Mouse (Mus musculus): ENCODE measurements around the gene Slc6a2. TPM values are rescaled to one million over a fixed set of nuclear protein-coding genes. Genes with fewer than 3 reads are reported as not detected.
A peak's percentile ranks its signal among the peaks of the same experiment; 100 is the strongest.

Slc6a2 gene
- total RNA-seq (2015; ENCODE audit: low replicate concordance) (not detected in 2 replicates), total RNA-seq (2017; ENCODE audit: low replicate concordance) (not detected in 2 replicates)

DNA sequence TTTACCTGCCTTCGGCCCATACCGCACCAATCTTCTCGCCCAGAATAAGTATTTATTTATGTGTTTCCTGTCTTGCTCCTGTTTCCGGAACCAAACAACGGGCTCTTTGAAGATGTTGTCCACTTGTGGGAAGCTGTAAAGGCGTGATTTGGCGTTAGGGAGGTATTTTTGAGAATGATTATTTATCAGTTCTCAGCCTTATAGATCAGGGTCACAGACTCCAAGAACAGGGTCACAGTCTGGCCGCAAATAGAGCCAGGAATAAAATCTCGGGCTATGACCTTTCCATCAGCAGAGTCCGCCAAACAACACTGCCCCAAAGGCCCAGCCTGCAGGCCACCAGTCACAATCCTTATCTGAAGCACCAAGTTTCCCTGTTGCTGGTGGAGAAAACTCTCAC is at the start of gene Slc6a2:
Slc6a2 (plus strand) TSS at position 301 of the 400 bp plus-strand sequence.
- ATAC-seq (replicated peaks; ENCODE audit: low FRiP score, poor library complexity, severe bottlenecking): no peak

DNA sequence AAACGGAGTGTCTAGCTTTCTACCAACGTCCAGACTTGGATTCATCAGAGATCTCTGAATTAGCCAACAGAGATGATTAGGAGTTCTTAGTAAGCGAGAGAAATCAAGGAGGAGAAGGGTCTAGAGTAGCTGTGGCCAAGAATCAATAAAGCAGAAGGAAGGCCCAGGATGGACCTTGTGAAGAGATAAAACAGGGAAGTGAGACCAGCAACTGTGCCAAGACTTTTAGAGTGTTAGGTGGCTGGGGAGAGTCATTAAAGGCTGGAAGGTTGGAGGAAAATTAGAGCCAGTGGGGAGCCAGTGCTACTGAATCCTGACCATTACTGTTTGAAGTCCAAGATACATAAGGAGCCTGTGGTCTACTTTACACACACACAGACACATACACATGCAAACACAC is 48.4 kb upstream of the Slc6a2 start:
- ATAC-seq (replicated peaks; ENCODE audit: low FRiP score, poor library complexity, severe bottlenecking): no peak

DNA sequence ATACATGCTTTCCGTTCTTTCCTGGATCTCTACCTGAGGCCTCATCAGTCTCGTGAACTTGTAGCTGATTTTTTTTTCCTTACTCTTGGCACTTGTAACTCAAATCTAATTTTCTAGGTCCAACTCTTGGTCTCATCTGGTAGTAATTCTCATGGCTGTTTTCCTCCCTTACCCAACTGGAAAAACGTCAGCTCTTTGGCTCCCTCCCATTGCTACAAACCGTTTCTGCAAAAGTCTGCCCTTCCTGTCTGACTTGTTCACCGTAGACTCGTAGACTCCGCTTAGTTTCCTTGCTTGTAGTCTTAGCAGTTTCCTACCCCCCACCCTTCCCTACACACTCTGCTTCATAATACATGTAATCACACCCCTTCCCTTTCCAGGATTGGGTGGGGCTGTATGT is 46.5 kb upstream of the Slc6a2 start:
- no peak for ATAC-seq (replicated peaks; ENCODE audit: low FRiP score, poor library complexity, severe bottlenecking)

DNA sequence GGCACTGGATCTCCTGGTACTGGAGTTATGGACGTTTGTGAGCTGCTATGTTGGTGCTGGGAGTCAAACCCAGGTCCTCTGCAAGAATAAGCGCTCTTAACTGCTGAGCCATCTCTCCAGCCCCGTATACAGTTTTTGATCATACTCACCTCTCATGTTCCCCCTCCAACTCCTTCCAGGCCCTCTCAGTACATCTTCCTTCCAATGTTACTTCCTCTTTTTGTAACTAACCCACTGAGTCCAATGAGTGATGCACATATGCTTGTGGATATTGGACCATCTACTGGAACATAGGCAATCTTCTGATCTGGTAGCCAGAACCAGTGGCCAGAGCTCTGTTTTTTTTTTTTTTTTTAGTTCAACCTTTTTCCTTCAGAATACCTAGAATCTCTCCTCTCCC is 43.8 kb upstream of the Slc6a2 start:
- no peak for ATAC-seq (replicated peaks; ENCODE audit: low FRiP score, poor library complexity, severe bottlenecking)

DNA sequence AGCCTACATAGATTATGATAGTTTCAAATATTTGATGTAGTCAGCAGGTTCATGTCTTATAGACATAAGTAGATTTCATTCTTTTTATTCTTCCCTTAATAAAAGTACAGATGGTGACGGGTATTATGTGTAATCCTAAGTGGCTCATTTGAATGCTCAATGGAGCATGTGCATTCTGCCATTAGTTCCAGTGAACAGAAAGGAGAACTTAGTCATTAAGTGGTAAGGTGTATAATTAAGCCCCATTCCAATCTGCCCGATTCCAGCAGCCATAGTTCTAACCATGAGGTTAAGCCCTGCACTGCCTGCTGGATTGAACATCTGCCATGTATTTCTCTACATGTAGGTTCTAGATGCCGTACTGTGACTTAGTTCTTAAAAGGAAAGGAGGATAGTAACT is 38.1 kb upstream of the Slc6a2 start:
- ATAC-seq (replicated peaks; ENCODE audit: low FRiP score, poor library complexity, severe bottlenecking): no peak

DNA sequence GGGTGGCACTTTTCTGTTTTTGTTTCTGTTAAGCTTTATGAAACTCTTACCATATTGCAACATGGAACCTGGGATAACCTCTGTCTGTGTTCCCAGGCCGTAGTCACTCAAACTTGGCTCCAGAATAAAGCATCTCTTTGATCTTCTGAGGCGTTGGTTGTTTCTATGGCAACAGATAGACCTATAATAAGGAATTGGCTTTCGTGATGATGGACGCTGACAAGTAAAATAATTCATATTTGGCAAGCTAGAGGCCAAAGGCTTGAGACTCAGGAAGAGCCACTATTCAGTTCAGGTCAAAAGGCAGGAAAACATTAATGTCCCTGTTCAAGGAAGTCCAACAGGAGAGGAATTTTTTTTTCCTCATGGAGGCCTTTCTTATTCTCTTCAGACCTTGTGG is 30.9 kb upstream of the Slc6a2 start:
- ATAC-seq (replicated peaks; ENCODE audit: low FRiP score, poor library complexity, severe bottlenecking): no peak

DNA sequence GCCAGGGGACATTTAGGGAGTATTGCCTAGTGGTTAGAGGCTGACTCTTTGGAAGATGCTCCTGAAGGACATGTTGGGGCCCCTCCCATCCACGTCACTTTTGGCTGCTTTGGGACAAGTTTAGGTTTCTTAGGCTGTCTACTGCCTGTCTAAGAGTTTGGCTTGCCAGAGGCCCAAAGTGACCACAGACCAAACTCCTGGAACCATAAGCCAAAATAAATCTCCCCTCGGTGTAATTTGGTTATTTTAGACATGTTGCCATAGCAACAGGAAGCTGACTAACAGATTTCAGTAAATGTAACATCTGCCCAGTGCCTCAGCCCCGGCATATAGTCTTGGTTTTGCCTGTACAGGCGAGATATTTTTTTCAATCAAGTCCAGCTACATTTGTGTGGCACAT is 21.8 kb upstream of the Slc6a2 start:
- no peak for ATAC-seq (replicated peaks; ENCODE audit: low FRiP score, poor library complexity, severe bottlenecking)

DNA sequence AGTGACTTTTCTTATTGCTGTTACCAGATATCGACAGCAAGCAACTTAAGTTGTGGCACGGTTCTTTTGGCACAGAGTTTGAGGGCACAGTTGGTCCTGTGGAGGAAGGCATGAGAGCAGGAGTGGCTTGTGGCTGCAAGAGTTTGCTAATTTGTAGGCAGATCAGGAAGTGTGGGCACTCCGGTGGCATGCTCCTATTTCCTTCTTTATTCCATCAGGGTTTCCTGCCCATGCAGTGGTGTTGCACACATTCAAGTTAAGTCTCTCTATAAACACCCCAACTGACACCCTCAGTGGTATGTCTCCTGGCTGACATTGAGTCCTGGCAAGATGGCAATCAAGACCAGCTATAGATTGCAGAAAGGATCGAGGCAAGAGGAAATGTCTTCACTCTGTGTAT is 10.8 kb upstream of the Slc6a2 start:
- ATAC-seq (replicated peaks; ENCODE audit: low FRiP score, poor library complexity, severe bottlenecking): no peak

DNA sequence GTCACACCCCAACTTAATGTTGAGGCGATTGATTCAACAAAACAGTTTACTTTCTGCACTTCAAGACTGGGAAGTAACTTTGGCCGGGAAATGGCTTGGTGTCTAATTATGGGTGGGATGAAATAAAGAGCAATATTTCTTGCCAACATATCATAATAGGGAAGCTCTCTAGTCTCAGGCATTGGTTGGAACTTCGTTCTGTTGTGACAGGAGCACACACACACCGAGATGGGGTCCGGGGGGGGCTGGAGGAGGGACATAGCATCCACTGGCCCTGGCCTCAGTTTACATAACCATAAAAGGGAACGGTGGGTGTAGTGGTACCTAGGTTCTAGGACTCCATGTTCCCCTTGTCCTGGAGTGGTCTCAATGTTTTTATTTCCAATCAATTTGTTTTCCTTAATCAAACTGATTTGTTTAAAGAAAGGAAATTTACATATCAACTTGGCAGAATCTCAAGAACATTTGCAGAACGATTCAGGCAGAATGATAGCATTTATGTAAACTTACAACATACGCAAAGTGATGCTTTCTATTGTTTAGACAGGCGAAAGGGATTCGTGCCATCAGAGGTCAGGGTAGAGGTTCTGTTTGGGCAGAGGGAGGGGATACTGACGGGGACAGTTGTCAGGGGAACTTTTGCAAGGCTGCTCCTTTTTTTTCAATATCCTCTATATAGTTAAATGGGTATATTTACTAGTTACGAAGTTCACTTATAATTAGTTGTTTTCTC is 9.1 kb upstream of the Slc6a2 start:
- ATAC-seq (replicated peaks; ENCODE audit: low FRiP score, poor library complexity, severe bottlenecking): no peak

DNA sequence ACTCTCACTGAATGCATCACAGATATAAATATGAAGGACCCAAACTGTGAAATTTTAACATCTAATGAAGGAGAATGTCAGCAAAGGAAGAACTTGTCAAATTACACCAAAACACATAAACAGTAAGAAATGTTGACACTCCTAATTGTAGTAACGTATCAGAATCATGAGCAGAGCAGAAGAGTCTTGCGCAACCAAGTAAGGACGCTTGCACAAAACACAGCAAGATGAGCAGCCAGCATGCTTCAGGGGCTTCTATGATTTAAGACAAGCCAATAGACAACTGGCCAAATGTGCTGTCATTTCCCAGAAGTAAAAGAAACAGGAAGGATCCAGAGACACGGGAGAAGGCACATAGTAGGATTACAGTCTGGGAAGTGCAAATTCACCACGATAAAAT is 5.8 kb upstream of the Slc6a2 start:
- no peak for ATAC-seq (replicated peaks; ENCODE audit: low FRiP score, poor library complexity, severe bottlenecking)

DNA sequence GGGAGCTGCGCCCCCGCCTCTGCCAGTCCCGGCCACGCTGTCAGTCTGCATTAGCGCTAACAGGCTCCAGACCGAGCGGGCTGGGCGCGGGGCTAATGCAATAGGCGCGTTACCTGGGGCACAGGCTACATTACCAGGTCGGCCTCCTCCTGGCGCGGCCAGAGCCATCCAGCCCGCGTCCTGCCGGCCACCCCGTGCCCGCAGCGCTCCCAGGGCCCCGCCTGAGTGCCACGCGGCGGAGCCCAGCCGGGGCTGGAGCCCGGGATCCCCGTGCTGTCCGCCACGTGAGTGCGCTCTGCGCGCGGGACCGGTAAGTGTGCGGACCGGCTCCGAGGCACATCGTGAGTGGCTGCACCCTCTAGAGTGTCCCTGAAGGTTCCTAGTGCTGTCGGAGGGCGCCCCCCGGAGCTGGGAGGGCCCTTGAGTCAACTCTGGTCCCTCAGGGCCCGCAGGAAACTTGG is 602 bp downstream of the Slc6a2 start:
- no peak for ATAC-seq (replicated peaks; ENCODE audit: low FRiP score, poor library complexity, severe bottlenecking)

DNA sequence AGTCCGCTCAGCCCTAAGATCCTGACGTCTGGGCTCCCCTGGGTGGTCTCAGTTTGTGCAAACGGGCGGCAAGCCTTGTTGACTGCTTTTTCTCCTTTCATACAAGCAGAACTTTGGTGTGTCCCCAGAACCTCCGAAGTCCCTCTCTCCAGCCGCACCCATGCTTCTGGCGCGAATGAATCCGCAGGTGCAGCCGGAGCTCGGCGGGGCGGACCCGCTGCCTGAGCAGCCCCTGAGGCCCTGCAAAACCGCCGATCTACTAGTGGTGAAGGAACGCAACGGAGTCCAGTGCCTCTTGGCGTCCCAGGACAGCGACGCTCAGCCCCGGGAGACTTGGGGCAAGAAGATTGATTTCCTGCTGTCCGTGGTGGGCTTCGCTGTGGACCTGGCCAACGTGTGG is 1.2 kb downstream of the Slc6a2 start:
- ATAC-seq (replicated peaks; ENCODE audit: low FRiP score, poor library complexity, severe bottlenecking): no peak

DNA sequence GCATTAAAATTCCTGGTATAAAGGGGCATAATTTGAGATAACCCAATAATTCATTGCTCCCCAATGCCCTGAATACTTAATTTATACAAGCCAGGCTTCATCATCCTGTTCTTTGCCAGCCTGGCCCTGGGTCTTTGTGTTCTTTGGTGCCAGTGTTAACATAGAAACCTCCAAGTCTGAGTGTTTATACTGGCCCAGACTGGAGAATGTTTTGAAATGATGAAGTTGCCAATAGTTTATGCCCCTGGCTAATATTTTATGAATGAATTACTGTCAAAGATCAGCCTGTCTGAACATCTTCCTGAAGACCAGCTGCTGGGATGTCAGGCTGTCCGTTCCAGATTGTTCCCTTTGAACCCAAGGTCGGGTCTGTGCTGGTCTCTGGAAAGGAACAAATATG is 4.7 kb downstream of the Slc6a2 start:
- ATAC-seq (replicated peaks; ENCODE audit: low FRiP score, poor library complexity, severe bottlenecking): no peak

DNA sequence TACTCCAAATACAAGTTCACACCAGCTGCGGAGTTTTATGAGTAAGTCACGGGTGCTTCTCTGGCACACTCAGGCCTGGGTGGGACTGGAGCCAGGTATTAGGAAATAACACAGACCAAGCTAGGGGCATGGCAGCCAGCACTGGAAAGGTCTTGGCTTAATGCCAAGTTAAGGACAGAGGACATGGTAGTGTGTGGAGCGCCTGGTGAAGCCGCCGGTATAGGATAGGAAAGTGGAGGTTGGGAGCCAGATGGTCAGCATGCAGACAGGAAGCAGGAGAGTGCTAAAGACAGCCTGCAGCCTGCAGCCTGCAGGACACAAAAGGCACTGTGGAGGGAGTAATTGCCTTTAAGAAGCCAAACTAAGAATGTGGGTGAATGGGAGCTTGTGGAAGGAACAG is 13.1 kb downstream of the Slc6a2 start:
- ATAC-seq (replicated peaks; ENCODE audit: low FRiP score, poor library complexity, severe bottlenecking): no peak

DNA sequence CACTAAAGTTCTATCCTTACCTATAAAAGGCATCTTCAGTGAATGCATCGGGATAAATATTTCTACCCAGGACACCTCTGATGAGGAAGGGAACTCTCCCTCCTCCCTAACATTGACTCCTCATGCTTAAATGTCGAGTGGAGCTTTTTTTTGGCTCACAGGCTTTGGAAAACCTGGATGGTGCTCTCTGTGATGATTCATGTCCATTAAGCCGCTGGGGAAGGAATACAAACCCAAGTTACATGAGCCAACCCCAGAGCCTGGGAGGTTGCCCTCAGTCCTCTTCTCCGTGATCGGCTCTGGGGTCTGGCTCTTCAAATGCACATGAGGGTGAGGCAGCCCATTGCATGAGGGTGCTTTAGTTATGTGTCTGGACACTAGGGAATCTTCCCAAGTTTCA is 16.8 kb downstream of the Slc6a2 start:
- ATAC-seq (replicated peaks; ENCODE audit: low FRiP score, poor library complexity, severe bottlenecking): no peak

DNA sequence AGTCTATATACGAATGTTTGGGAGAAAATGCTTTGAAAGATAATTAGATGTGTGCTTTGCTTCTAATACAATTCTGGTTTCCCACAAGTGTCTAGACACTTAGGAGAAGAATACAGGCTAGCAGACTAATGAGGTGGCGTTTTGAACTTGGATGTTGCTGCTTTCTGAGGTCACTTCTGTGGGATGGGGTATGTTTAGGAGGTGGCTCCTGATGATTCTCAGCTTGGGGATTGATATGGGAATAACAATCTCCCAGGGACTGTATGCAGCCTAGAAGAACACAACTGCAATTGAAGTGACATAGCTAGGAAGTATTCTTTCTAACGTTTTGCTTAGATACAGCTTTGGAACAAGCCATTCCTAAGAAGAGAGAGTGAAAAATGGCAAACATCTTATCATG is 22.6 kb downstream of the Slc6a2 start:
- no peak for ATAC-seq (replicated peaks; ENCODE audit: low FRiP score, poor library complexity, severe bottlenecking)

DNA sequence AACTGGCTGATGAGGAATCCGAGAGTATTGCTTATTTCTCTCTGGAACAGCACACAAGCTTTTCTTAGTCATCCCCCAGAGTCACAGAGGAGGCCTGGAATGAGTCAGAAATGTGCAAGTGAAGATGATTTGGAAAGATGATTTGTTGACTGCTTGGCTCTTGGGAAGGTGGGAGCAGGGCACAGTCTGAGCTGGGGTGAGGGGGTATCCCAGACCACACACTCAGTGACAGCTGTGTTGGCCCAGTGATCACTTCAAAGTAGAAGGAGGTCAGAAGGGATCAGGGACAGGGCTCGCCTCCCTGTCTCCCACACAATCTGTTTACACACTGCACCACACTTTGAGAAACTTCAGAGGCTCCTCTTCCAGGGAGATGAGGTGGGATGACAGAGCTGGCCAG is 24.5 kb downstream of the Slc6a2 start:
- no peak for ATAC-seq (replicated peaks; ENCODE audit: low FRiP score, poor library complexity, severe bottlenecking)

DNA sequence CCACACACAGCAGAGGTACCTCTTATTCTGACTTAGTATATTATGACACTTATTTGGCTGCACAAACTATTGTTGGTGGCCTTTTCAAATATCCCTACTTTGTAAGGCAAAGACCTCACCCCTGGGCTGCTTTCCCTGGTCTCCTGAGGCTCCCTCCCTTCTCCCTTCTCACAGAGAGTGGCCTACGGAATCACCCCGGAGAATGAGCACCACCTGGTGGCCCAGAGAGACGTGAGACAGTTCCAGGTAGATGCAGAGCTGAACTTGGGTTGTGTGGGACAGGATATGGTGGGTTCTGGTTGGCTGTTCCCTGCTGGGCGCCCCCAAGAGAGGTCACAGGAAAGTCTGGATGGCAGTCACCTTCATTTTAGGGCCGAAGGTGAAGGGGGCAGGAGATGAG is 37.0 kb downstream of the Slc6a2 start:
- ATAC-seq (replicated peaks; ENCODE audit: low FRiP score, poor library complexity, severe bottlenecking): no peak

DNA sequence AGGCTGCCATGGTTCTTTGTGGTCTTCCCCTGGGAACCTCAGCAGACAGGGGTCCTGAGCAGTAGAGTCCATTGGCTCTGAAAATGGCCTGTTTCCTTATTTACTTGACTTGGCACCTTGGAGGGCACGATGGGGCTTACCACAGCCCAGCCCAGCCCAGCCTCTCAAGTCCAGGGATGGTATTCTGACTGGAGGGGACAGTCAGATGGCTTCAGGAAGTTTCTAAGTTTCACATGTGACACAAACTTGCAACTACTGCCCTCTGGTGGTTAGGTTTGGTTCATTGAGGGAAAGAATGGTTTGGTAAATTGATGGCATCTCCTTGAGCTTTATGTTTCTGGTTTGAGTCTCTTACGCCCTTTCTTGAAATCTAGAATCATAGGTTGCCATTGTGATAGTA is 38.7 kb downstream of the Slc6a2 start:
- no peak for ATAC-seq (replicated peaks; ENCODE audit: low FRiP score, poor library complexity, severe bottlenecking)

DNA sequence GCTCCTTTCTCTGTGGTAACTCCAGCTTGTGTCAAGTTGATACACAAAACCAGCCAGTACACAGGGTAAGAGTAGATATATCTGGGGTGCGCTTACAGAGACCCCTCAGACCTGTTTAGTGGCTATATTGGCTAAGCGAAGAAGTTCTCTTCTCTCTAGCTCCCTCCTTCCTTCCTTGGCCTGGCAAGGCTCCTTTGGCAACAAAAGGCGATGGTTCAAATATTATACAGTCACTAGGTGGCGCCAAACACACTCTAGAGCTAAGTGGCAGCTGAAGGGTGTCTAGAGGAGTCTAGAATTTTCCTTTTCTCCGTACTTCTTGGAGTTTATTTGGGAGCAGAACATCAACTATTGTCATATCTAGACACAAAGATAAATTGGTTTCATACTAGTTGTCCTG is 50.4 kb downstream of the Slc6a2 start:
- no peak for ATAC-seq (replicated peaks; ENCODE audit: low FRiP score, poor library complexity, severe bottlenecking)

DNA sequence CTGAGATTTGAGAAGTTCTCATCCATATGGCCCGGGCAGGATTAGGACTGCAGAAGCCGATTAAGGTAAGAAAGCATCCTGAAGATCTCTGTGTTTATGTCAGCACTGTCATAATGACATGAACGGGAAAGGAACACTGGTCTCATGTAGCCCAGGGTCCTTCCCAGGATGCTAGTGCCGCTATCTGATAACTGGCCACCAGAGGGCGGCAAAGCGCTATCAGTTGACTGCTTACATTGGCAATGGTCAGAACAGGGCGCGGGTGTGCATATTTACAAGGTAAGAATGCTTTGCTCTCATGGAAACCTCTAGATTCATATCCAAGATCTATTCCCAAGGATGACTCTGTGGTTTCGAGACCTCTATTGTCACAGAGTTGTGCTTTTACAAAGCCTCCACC is 51.6 kb downstream of the Slc6a2 start:
- ATAC-seq (replicated peaks; ENCODE audit: low FRiP score, poor library complexity, severe bottlenecking): 0 out of 2 replicates have a peak, but pooled peaks have one; percentile 34

DNA sequence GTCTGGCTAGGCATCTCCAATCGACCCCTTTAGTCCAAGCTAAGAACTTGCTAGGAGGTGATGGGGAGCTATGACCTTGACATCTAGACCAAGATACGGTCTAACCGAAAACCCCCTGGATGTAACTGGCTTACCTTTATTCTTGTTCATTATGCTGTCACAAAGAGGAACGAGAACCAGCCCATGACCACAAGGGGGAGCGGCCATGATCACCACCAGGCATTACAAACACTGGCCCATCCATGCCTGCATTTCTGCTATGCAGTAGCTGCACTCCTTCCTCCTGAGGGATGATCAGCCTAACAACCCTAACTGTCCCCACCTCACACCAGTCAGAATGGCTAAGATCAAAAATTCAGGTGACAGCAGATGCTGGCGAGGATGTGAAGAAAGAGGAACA is 52.3 kb downstream of the Slc6a2 start:
- ATAC-seq (replicated peaks; ENCODE audit: low FRiP score, poor library complexity, severe bottlenecking): no peak
